Mouse (Mus musculus) stomach, postnatal 0 days (tissue): ENCODE measurements around the gene Unc80. TPM values are rescaled to one million over a fixed set of nuclear protein-coding genes. Genes with fewer than 3 reads are reported as not detected.

ENCODE experiments used
- ATAC-seq: fragments of 200-750 bp; cut with Nextera tagmentation; 2 replicates; pipeline ENCODE4 v1.8.0; 2017; ENCODE audit not compliant: low FRiP score, low TSS enrichment
- DNase-seq: peaks from one replicate; pipeline ENCODE4 v3.0.0-alpha.2; 2016; ENCODE audit warnings: low spot score
- H3K27ac ChIP-seq: fragments of 300-500 bp; sonication (generic); replicated peaks from 2 replicates; pipeline ENCODE4 v1.5.1; 2014; ENCODE audit warnings: mild to moderate bottlenecking, control low read depth
- H3K27me3 ChIP-seq: fragments of 300-500 bp; sonication (generic); 2 replicates; pipeline ENCODE4 v1.6.1; 2014; ENCODE audit warnings: low read length; ENCODE audit not compliant: control insufficient read depth, insufficient read depth
- H3K36me3 ChIP-seq: fragments of 300-500 bp; sonication (generic); 2 replicates; pipeline ENCODE4 v1.6.1; 2014; ENCODE audit warnings: low read length, mixed read lengths; ENCODE audit not compliant: control insufficient read depth, insufficient read depth
- H3K4me1 ChIP-seq: fragments of 300-500 bp; sonication (generic); replicated peaks from 2 replicates; pipeline ENCODE4 v1.6.1; 2014; ENCODE audit warnings: antibody characterized with exemption; ENCODE audit not compliant: control insufficient read depth, insufficient read depth
- H3K4me2 ChIP-seq: fragments of 300-500 bp; sonication (generic); replicated peaks from 2 replicates; pipeline ENCODE4 v1.6.1; 2014; ENCODE audit warnings: low read depth, mild to moderate bottlenecking, control low read depth, moderate library complexity
- H3K4me3 ChIP-seq: fragments of 300-500 bp; sonication (generic); 2 replicates; pipeline ENCODE4 v1.5.1; 2014; ENCODE audit warnings: low read depth, low read length, control low read depth
- H3K9ac ChIP-seq: fragments of 300-500 bp; sonication (generic); 2 replicates; pipeline ENCODE4 v1.6.1; 2014; ENCODE audit warnings: mild to moderate bottlenecking, low read length, control low read depth, mixed read lengths
- H3K9me3 ChIP-seq: fragments of 300-500 bp; sonication (generic); 2 replicates; pipeline ENCODE4 v1.6.1; 2016; ENCODE audit warnings: low read length; ENCODE audit not compliant: control insufficient read depth
- CTCF ChIP-seq: IDR thresholded peaks from 2 replicates; pipeline ENCODE4 v1.5.1; 2016; ENCODE audit warnings: antibody characterized with exemption, low read depth, mild to moderate bottlenecking, moderate library complexity
- EP300 ChIP-seq: optimal IDR thresholded peaks from 2 replicates; pipeline ENCODE3; 2016; ENCODE audit warnings: antibody characterized with exemption
- WGBS: fragments of 180-500 bp; shearing (Covaris S2); extraction: QIAGEN DNeasy Blood & Tissue Kit; methylation state at CpG from one replicate; pipeline ENCODE4 v1.1.7; 2014; 5-methylcytosine and 5-hydroxymethylcytosine counted together
- polyA plus RNA-seq: library from polyadenylated mRNA; unstranded; fragments of >200 nt; fragmentation: Nextera tagmentation; extraction: Ambion mirVana; gene quantifications from 2 replicates; pipeline ENCODE4 v1.2.1, GENCODE M21; 2015

The Unc80 gene
- polyA plus RNA-seq, 1 experiment from 2014 or later: 0.16 TPM

- ATAC-seq: no peak
- Histone ChIP-seq H3K27me3 (no peaks in the 10 kb centered on the region), H3K27ac (no peak overlapping the region), H3K9me3 (no peaks in the 10 kb centered on the region), H3K4me1 (no peaks in the 10 kb centered on the region), H3K4me3 (no peak overlapping the region), H3K9ac (no peak overlapping the region), H3K36me3 (no peaks in the 10 kb centered on the region), H3K4me2 (no peak overlapping the region)
- DNase-seq: no peak
- TF ChIP-seq EP300 (no peak), CTCF (no peak)
- 86% methylated on average over 13 of the region's 13 CpGs for WGBS
These were observed 101.6 kb downstream of the Unc80 start for GRCm38 (mm10) chr1:66569736-66570135.

GRCm38 (mm10) chr1:66597163-66597788, 129.1 kb downstream of the Unc80 start:
- no peak overlapping the region for H3K27ac ChIP-seq
- TF ChIP-seq CTCF: no peak
- no peak for TF ChIP-seq EP300
- no peaks in the 10 kb centered on the region for H3K4me1 ChIP-seq
- H3K9ac ChIP-seq: no peak overlapping the region
- H3K4me2 ChIP-seq: no peak overlapping the region
- no peaks in the 10 kb centered on the region for H3K9me3 ChIP-seq
- DNase-seq (no peak), ATAC-seq (no peak)
- no peak overlapping the region for H3K4me3 ChIP-seq
- no peaks in the 10 kb centered on the region for H3K27me3 ChIP-seq
- no peaks in the 10 kb centered on the region for H3K36me3 ChIP-seq

GRCm38 (mm10) chr1:66608304-66608703, 140.1 kb downstream of the Unc80 start:
- no peak overlapping the region for H3K9ac ChIP-seq
- no peak for ATAC-seq

GRCm38 (mm10) chr1:66617188-66617587, 149.0 kb downstream of the Unc80 start:
- DNase-seq (no peak), ATAC-seq (no peak)
- Histone ChIP-seq H3K27me3 (no peaks in the 10 kb centered on the region), H3K4me3 (no peak overlapping the region), H3K27ac (no peak overlapping the region), H3K4me2 (no peak overlapping the region), H3K9me3 (no peaks in the 10 kb centered on the region), H3K4me1 (no peaks in the 10 kb centered on the region), H3K9ac (no peak overlapping the region), H3K36me3 (no peaks in the 10 kb centered on the region)
- no peak for TF ChIP-seq EP300
- TF ChIP-seq CTCF: no peak
- WGBS: 20% methylated on average over 2 of the region's 2 CpGs

More at GRCm38 (mm10) chr1:66608304-66608703, 140.1 kb downstream of the Unc80 start:
- H3K4me3 ChIP-seq: no peak overlapping the region
- H3K4me1 ChIP-seq: no peaks in the 10 kb centered on the region
- H3K4me2 ChIP-seq: no peak overlapping the region
- no peak for DNase-seq
- no peaks in the 10 kb centered on the region for H3K9me3 ChIP-seq
- no peak overlapping the region for H3K27ac ChIP-seq
- H3K27me3 ChIP-seq: no peaks in the 10 kb centered on the region
- WGBS: 87% methylated on average over 4 of the region's 4 CpGs
- TF ChIP-seq CTCF (no peak), EP300 (no peak)
- no peaks in the 10 kb centered on the region for H3K36me3 ChIP-seq

GRCm38 (mm10) chr1:66638177-66638576, 170.0 kb downstream of the Unc80 start:
- no peaks in the 10 kb centered on the region for H3K9me3 ChIP-seq

GRCm38 (mm10) chr1:66646894-66647293, 178.7 kb downstream of the Unc80 start:
- Histone ChIP-seq H3K4me2 (no peak overlapping the region), H3K27ac (no peak overlapping the region), H3K9me3 (no peaks in the 10 kb centered on the region), H3K9ac (no peak overlapping the region), H3K4me3 (no peak overlapping the region), H3K27me3 (no peaks in the 10 kb centered on the region), H3K4me1 (no peaks in the 10 kb centered on the region), H3K36me3 (no peaks in the 10 kb centered on the region)
- TF ChIP-seq EP300 (no peak), CTCF (no peak)
- no peak for ATAC-seq
- DNase-seq: no peak

More at GRCm38 (mm10) chr1:66638177-66638576, 170.0 kb downstream of the Unc80 start:
- WGBS: 44% methylated on average over 2 of the region's 2 CpGs
- no peaks in the 10 kb centered on the region for H3K27me3 ChIP-seq
- H3K4me1 ChIP-seq: no peaks in the 10 kb centered on the region
- no peak overlapping the region for H3K27ac ChIP-seq
- H3K36me3 ChIP-seq: no peaks in the 10 kb centered on the region
- ATAC-seq (no peak), DNase-seq (no peak)
- no peak overlapping the region for H3K9ac ChIP-seq
- no peak overlapping the region for H3K4me2 ChIP-seq
- no peak for TF ChIP-seq CTCF
- H3K4me3 ChIP-seq: no peak overlapping the region
